Mouse (Mus musculus) neural tube, embryonic 15.5 days (tissue): ENCODE measurements around the gene Tmem150c. TPM values are rescaled to one million over a fixed set of nuclear protein-coding genes. Genes with fewer than 3 reads are reported as not detected.

Experiments used
- ATAC-seq: fragments of 200-750 bp; cut with Nextera tagmentation; 2 replicates; pipeline ENCODE4 v1.8.0; 2017; ENCODE audit warnings: mild to moderate bottlenecking, moderate TSS enrichment, moderate library complexity; ENCODE audit not compliant: low FRiP score
- H3K27ac ChIP-seq: fragments of 300-500 bp; sonication (generic); replicated peaks from 2 replicates; pipeline ENCODE4 v1.5.1; 2015; ENCODE audit warnings: mild to moderate bottlenecking, inconsistent platforms
- H3K27me3 ChIP-seq: fragments of 300-500 bp; sonication (generic); replicated peaks from 2 replicates; pipeline ENCODE4 v1.6.1; 2015; ENCODE audit warnings: inconsistent platforms
- H3K36me3 ChIP-seq: fragments of 300-500 bp; sonication (generic); 2 replicates; pipeline ENCODE4 v1.6.1; 2015; ENCODE audit warnings: inconsistent platforms
- H3K4me1 ChIP-seq: fragments of 300-500 bp; sonication (generic); 2 replicates; pipeline ENCODE4 v1.6.1; 2015; ENCODE audit warnings: inconsistent platforms
- H3K4me2 ChIP-seq: fragments of 300-500 bp; sonication (generic); 2 replicates; pipeline ENCODE4 v1.6.1; 2015; ENCODE audit warnings: inconsistent platforms, mild to moderate bottlenecking, moderate library complexity
- H3K4me3 ChIP-seq: fragments of 300-500 bp; sonication (generic); replicated peaks from 2 replicates; pipeline ENCODE4 v1.5.1; 2015; ENCODE audit warnings: mild to moderate bottlenecking, inconsistent platforms
- H3K9ac ChIP-seq: fragments of 300-500 bp; sonication (generic); replicated peaks from 2 replicates; pipeline ENCODE4 v1.6.1; 2015; ENCODE audit warnings: mild to moderate bottlenecking, inconsistent platforms
- H3K9me3 ChIP-seq: fragments of 300-500 bp; sonication (generic); replicated peaks from 2 replicates; pipeline ENCODE4 v1.6.1; 2016; ENCODE audit warnings: inconsistent platforms
- WGBS: fragments of 180-500 bp; shearing (Covaris S2); methylation state at CpG from one replicate; pipeline ENCODE4 v1.1.7; 2015; ENCODE audit warnings: mixed read lengths; 5-methylcytosine and 5-hydroxymethylcytosine counted together
- polyA plus RNA-seq: library from polyadenylated mRNA; unstranded; fragments of >200 nt; fragmentation: Nextera tagmentation; extraction: Ambion mirVana; gene quantifications from 2 replicates; pipeline ENCODE4 v1.2.1, GENCODE M21; 2015

The Tmem150c gene
- polyA plus RNA-seq, 1 experiment from 2014 or later: 35.0 TPM

DNA sequence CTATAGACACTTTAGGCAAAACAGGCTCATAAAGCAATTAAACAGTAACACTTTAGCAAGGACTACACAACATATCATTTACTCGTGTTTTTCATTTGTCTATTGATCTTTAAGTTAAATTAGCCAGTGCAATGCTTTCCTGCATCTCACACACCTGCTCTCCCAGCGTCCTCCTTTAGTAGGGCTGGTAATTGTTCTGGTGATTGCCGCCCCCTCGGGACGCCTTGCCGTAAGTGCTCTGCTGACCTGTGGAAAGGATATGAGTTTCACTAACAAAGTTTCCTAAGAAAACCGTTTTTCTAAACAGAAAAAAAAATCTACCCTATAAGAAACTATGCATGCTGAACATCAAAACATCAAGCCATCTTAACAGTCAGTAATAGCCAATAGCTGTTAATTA is 123.7 kb downstream of the Tmem150c start:
- H3K4me1 ChIP-seq: peaks cover 38% of the 10 kb centered on the region
- 25% methylated on average over 7 of the region's 7 CpGs for WGBS
- H3K36me3 ChIP-seq: peaks cover 40% of the 10 kb centered on the region
- no peak overlapping the region for H3K9ac ChIP-seq
- no peak for ATAC-seq
- H3K4me3 ChIP-seq: peak overlapping the region; percentile 93; the same call in 1 of the 2 replicates
- no peak overlapping the region for H3K27ac ChIP-seq
- no peaks in the 10 kb centered on the region for H3K27me3 ChIP-seq
- H3K4me2 ChIP-seq: peak overlapping the region; percentile 89
- no peaks in the 10 kb centered on the region for H3K9me3 ChIP-seq

DNA sequence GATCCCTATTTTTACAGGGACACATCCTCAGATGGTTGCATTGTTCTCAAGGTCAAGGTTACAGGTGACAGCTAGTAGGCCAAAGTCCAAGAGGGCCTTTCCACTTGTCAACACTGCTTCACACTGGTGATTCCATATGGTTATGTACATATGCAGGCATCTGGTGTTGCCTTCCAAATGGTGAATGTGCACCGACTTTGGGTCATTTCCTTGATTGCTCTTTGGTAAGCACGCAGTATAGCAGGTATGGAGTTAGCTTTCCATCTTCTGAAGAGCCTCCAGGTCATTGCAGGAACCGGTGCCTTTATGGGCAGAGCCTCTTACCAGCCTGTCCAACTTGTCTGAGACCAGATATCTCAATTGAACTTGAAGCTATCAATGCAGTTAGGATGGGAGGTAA is 127.0 kb downstream of the Tmem150c start:
- H3K36me3 ChIP-seq: peaks cover 41% of the 10 kb centered on the region
- ATAC-seq: no peak
- 77% methylated on average over 3 of the region's 3 CpGs for WGBS

DNA sequence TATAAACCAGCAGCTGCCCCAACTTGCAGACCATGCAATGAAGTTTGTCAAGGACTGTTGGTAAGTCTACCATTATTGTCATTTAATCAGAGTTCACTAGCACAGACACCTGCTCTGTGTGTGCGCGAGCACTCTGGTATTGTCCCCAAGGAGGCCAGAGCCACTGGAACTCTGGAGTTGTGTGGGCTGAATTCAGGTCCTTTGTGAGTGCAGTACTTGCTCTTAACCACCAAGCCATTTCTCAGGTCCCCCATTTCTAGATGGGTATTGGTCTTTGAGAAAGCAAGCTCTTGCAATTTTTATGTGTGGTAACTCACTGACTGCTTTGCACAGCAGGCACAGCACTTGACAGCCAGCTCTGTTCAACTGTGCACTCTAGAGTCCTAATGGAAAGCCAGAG is 127.5 kb downstream of the Tmem150c start:
- WGBS: 76% methylated on average over 2 of the region's 2 CpGs
- H3K4me2 ChIP-seq: no peak overlapping the region
- peaks cover 41% of the 10 kb centered on the region for H3K36me3 ChIP-seq
- H3K4me3 ChIP-seq: no peak overlapping the region
- no peak for ATAC-seq
- peaks cover 32% of the 10 kb centered on the region for H3K4me1 ChIP-seq
- no peak overlapping the region for H3K9ac ChIP-seq
- H3K27me3 ChIP-seq: no peaks in the 10 kb centered on the region
- H3K9me3 ChIP-seq: no peaks in the 10 kb centered on the region
- no peak overlapping the region for H3K27ac ChIP-seq

More for the DNA sequence above, 127.0 kb downstream of the Tmem150c start:
- no peaks in the 10 kb centered on the region for H3K9me3 ChIP-seq
- no peak overlapping the region for H3K4me2 ChIP-seq
- no peak overlapping the region for H3K4me3 ChIP-seq
- H3K9ac ChIP-seq: no peak overlapping the region
- H3K27me3 ChIP-seq: no peaks in the 10 kb centered on the region
- H3K27ac ChIP-seq: no peak overlapping the region
- peaks cover 38% of the 10 kb centered on the region for H3K4me1 ChIP-seq

DNA sequence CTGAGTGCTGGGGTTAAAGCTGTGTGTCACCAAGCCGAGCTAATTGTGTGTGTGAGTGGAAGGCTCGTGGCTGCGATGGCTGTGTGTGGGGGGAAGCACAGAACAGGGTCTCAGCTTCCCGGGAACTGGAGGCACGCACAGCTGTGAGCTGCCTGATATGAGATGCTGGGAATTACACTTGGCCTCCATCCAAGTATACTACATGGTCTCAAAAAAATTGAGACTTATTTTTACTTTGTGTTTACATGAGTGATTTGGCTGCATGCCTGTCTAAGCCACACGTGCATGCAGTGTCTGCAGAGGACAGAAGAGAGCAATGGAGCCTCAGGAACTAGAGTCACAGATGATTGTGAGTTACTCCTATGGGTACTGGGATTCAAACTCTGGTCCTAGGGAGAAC is 129.5 kb downstream of the Tmem150c start:
- Histone ChIP-seq H3K27me3 (no peaks in the 10 kb centered on the region), H3K4me3 (no peak overlapping the region), H3K4me2 (no peak overlapping the region), H3K9me3 (no peaks in the 10 kb centered on the region), H3K4me1 (peaks cover 16% of the 10 kb centered on the region), H3K36me3 (peaks cover 40% of the 10 kb centered on the region), H3K27ac (peak overlapping the region; percentile 25; the same call in 1 of the 2 replicates), H3K9ac (no peak overlapping the region)
- ATAC-seq: peak; percentile 63
- 17% methylated on average over 6 of the region's 6 CpGs for WGBS

Other genes with a start within 250 kb of the Tmem150c start
- gene Hnrnpd, start 180.9 kb downstream of the Tmem150c start, polyA plus RNA-seq: 128 and 147 TPM in 2 replicates
- gene 4930524J08Rik, start 180.7 kb downstream of the Tmem150c start, polyA plus RNA-seq: 2.3 TPM in 2 replicates
- gene Hnrnpdl, start 120.1 kb downstream of the Tmem150c start, polyA plus RNA-seq: 172 and 181 TPM in 2 replicates
- 52.3 and 53.4 TPM in 2 replicates for gene Enoph1, start 119.8 kb downstream of the Tmem150c start, polyA plus RNA-seq